Mouse (Mus musculus) midbrain, embryonic 14.5 days (tissue): ENCODE measurements around the gene Cdc42bpb. TPM values are rescaled to one million over a fixed set of nuclear protein-coding genes. Genes with fewer than 3 reads are reported as not detected.

Source experiments
- ATAC-seq: fragments of 200-750 bp; cut with Nextera tagmentation; 2 replicates; pipeline ENCODE4 v1.8.0; 2017; ENCODE audit warnings: moderate number of reproducible peaks, moderate library complexity; ENCODE audit not compliant: low FRiP score, low TSS enrichment
- DNase-seq: peaks from one replicate; pipeline ENCODE4 v3.0.0-alpha.2; 2015
- H3K27ac ChIP-seq: fragments of 300-500 bp; sonication (generic); replicated peaks from 2 replicates; pipeline ENCODE4 v1.5.1; 2014; ENCODE audit warnings: mild to moderate bottlenecking, low read depth, low read length, moderate library complexity
- H3K27me3 ChIP-seq: fragments of 300-500 bp; sonication (generic); 2 replicates; pipeline ENCODE4 v1.6.1; 2014; ENCODE audit warnings: low read length, control low read depth, mixed read lengths; ENCODE audit not compliant: control insufficient read depth, insufficient read depth
- H3K36me3 ChIP-seq: fragments of 300-500 bp; sonication (generic); 2 replicates; pipeline ENCODE4 v1.6.1; 2014; ENCODE audit warnings: low read length, control low read depth; ENCODE audit not compliant: control insufficient read depth, insufficient read depth
- H3K4me1 ChIP-seq: fragments of 300-500 bp; sonication (generic); 2 replicates; pipeline ENCODE4 v1.6.1; 2014; ENCODE audit warnings: mild to moderate bottlenecking, antibody characterized with exemption, low read length, control low read depth; ENCODE audit not compliant: control insufficient read depth, insufficient read depth
- H3K4me2 ChIP-seq: fragments of 300-500 bp; sonication (generic); 2 replicates; pipeline ENCODE4 v1.6.1; 2014; ENCODE audit warnings: mild to moderate bottlenecking, low read length, moderate library complexity
- H3K4me3 ChIP-seq: fragments of 300-500 bp; sonication (generic); replicated peaks from 2 replicates; pipeline ENCODE4 v1.5.1; 2014; ENCODE audit warnings: low read depth, low read length
- H3K9ac ChIP-seq: fragments of 300-500 bp; sonication (generic); replicated peaks from 2 replicates; pipeline ENCODE4 v1.6.1; 2014; ENCODE audit warnings: mild to moderate bottlenecking, low read length, moderate library complexity
- H3K9me3 ChIP-seq: fragments of 300-500 bp; sonication (generic); 2 replicates; pipeline ENCODE4 v1.6.1; 2016; ENCODE audit warnings: low read length, control low read depth, mixed read lengths; ENCODE audit not compliant: control insufficient read depth
- WGBS: fragments of 180-500 bp; shearing (Covaris S2); extraction: QIAGEN DNeasy Blood & Tissue Kit; methylation state at CpG from one replicate; pipeline ENCODE4 v1.1.7; 2014; 5-methylcytosine and 5-hydroxymethylcytosine counted together
- polyA plus RNA-seq: library from polyadenylated mRNA; unstranded; fragments of >200 nt; fragmentation: Nextera tagmentation; extraction: Ambion mirVana; gene quantifications from 2 replicates; pipeline ENCODE4 v1.2.1, GENCODE M21; 2014

Gene Cdc42bpb
- polyA plus RNA-seq, 1 experiment from 2014 or later, result 47.8 TPM

DNA sequence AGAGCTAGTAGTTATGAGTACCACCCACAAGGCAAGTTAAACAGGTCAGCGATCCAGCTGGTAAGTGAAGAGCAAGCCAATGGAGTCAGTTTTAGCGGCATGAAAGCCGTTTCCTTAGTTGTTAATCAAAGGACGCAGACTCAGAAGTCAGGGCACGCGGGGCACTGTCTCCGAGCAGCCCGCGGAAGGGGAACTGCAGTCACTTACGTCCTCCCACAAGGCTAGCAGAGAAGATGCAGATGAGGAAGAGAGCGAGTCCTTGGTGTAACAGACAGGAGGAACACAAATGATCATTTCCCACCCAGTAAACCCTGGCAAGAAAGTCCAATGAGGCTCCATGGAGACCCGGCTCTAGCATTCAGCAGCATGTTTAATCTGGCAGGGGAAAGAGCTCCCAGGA, 68.3 kb downstream of the Cdc42bpb start:
- H3K27ac ChIP-seq, result no peak overlapping the region
- WGBS, result 85% methylated on average over 12 of the region's 12 CpGs
- H3K4me2 ChIP-seq, result no peak overlapping the region
- ATAC-seq, result no peak
- H3K9ac ChIP-seq, result no peak overlapping the region
- H3K36me3 ChIP-seq, result peaks cover 96% of the 10 kb centered on the region
- no peak for DNase-seq
- H3K4me3 ChIP-seq, result no peak overlapping the region
- H3K4me1 ChIP-seq, result no peaks in the 10 kb centered on the region
- H3K27me3 ChIP-seq, result no peaks in the 10 kb centered on the region
- no peaks in the 10 kb centered on the region for H3K9me3 ChIP-seq

DNA sequence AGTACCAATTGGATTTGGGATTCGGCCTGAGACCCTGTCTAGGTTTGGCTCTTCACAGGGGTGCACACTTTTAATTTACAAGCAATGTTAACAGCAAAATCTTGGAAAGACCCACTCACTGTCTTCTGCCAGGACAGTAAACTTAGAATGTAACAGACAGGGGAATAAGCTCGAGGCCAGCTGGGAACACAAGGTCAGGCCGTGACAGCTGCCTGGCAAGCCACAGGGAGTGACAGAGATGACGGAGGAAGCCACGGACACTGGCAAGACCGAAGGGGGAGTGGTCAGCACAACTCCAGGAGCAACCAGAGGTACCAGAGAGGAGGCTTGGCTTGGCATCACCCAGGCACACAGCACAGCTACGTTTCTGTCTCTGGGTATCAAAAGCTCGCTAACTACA, 70.7 kb downstream of the Cdc42bpb start:
- 91% methylated on average over 8 of the region's 8 CpGs for WGBS
- H3K4me3 ChIP-seq, result no peak overlapping the region
- no peaks in the 10 kb centered on the region for H3K27me3 ChIP-seq
- ATAC-seq (no peak), DNase-seq (no peak)
- no peak overlapping the region for H3K9ac ChIP-seq
- H3K4me2 ChIP-seq, result no peak overlapping the region
- H3K36me3 ChIP-seq, result peaks cover 96% of the 10 kb centered on the region
- no peak overlapping the region for H3K27ac ChIP-seq
- H3K4me1 ChIP-seq, result no peaks in the 10 kb centered on the region
- no peaks in the 10 kb centered on the region for H3K9me3 ChIP-seq

GRCm38 (mm10) chr12:111303702-111304337, 73.7 kb downstream of the Cdc42bpb start:
- WGBS, result 94% methylated on average over 8 of the region's 8 CpGs
- Histone ChIP-seq H3K27me3 (no peaks in the 10 kb centered on the region), H3K9me3 (no peaks in the 10 kb centered on the region), H3K9ac (no peak overlapping the region), H3K27ac (no peak overlapping the region), H3K4me1 (no peaks in the 10 kb centered on the region), H3K4me2 (no peak overlapping the region), H3K4me3 (no peak overlapping the region), H3K36me3 (peaks cover 92% of the 10 kb centered on the region)
- ATAC-seq, result no peak
- no peak for DNase-seq

GRCm38 (mm10) chr12:111302018-111302345, 75.5 kb downstream of the Cdc42bpb start:
- Histone ChIP-seq H3K27ac (no peak overlapping the region), H3K9ac (no peak overlapping the region), H3K36me3 (peaks cover 96% of the 10 kb centered on the region), H3K4me3 (no peak overlapping the region), H3K27me3 (no peaks in the 10 kb centered on the region), H3K9me3 (no peaks in the 10 kb centered on the region), H3K4me2 (no peak overlapping the region), H3K4me1 (no peaks in the 10 kb centered on the region)
- no peak for DNase-seq
- no peak for ATAC-seq
- 95% methylated on average over 14 of the region's 14 CpGs for WGBS

GRCm38 (mm10) chr12:111301322-111302017, 76.0 kb downstream of the Cdc42bpb start:
- DNase-seq, result no peak
- 96% methylated on average over 27 of the region's 27 CpGs for WGBS

DNA sequence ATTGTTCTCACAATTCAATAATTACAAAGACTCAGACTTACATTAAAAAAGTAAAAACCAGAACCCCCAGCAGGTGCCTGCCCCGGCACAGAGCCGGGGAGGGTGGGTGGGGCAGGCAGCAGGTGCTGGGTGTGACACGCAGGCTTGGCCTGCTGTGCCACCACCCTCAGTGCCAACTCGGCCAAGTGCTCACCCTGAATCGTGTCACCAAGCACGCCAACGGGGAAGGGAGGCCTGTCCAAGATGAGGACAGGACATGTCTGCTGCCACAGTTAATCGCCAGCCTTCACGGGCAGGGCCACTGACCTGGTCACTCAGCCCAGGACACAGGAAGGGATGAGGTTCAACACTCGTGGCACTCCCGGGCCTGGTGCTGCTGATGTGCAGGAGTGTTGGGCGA, 84.5 kb downstream of the Cdc42bpb start:
- no peak for ATAC-seq
- Histone ChIP-seq H3K4me1 (no peaks in the 10 kb centered on the region), H3K9me3 (no peaks in the 10 kb centered on the region), H3K36me3 (peaks cover 72% of the 10 kb centered on the region), H3K27me3 (no peaks in the 10 kb centered on the region), H3K4me2 (no peak overlapping the region), H3K9ac (no peak overlapping the region), H3K27ac (no peak overlapping the region), H3K4me3 (no peak overlapping the region)
- DNase-seq, result no peak
- WGBS, result 96% methylated on average over 12 of the region's 12 CpGs

More at GRCm38 (mm10) chr12:111301322-111302017, 76.0 kb downstream of the Cdc42bpb start:
- Histone ChIP-seq H3K4me1 (no peaks in the 10 kb centered on the region), H3K27ac (no peak overlapping the region), H3K4me3 (no peak overlapping the region), H3K36me3 (peaks cover 96% of the 10 kb centered on the region), H3K27me3 (no peaks in the 10 kb centered on the region), H3K9me3 (no peaks in the 10 kb centered on the region), H3K4me2 (no peak overlapping the region), H3K9ac (no peak overlapping the region)
- no peak for ATAC-seq

DNA sequence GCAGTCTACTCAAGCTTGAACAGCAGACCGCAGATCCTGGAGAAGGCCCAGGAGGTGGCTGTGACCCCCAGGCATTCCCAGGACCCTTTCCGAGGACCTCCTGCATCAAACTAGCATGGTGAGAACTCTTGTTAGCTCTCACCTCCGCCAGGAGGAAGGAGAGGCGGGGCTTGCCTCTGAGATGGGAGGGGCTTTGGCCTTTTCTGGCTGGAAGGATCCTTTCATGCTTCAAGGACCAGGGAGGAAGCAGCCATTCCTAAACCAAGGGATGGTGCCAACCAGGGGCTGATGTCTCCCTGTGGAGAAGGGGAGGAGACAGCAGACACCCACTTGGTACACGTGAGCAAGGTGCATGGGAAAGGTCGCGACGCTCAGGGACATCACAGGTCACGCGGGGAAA, 93.0 kb downstream of the Cdc42bpb start:
- no peak for ATAC-seq
- 24% methylated on average over 10 of the region's 10 CpGs for WGBS
- Histone ChIP-seq H3K36me3 (no peaks in the 10 kb centered on the region), H3K4me3 (no peak overlapping the region), H3K9ac (no peak overlapping the region), H3K4me2 (no peak overlapping the region), H3K27me3 (no peaks in the 10 kb centered on the region), H3K27ac (no peak overlapping the region), H3K4me1 (0 out of 2 replicates have a peak, but pooled peaks cover 6% of the 10 kb centered on the region), H3K9me3 (no peaks in the 10 kb centered on the region)
- DNase-seq, result no peak

DNA sequence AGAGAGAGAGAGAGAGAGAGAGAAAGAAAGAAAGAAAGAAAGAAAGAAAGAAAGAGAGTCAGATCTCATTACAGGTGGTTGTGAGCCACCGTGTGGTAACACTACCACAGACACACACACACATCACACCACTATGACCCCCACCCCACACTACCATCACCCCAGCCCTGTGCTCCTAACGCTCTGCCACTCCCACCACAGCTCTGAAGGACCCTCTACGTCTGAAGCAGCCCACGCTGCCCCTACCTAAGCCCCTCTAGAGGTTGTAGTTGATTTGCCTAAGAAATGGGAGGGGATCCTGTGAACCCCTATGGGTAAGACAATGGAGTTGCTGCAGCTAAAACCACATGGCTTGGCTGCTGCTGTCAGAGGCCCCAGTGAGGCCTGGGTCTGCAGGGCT, 93.9 kb downstream of the Cdc42bpb start:
- no peak overlapping the region for H3K4me2 ChIP-seq
- no peaks in the 10 kb centered on the region for H3K36me3 ChIP-seq
- no peaks in the 10 kb centered on the region for H3K9me3 ChIP-seq
- no peak overlapping the region for H3K9ac ChIP-seq
- ATAC-seq, result no peak
- no peak overlapping the region for H3K4me3 ChIP-seq
- WGBS, result 67% methylated on average over 4 of the region's 4 CpGs
- no peaks in the 10 kb centered on the region for H3K27me3 ChIP-seq
- no peak for DNase-seq
- H3K4me1 ChIP-seq, result 0 out of 2 replicates have a peak, but pooled peaks cover 6% of the 10 kb centered on the region
- H3K27ac ChIP-seq, result no peak overlapping the region

- no peak overlapping the region for H3K4me3 ChIP-seq
- DNase-seq, result no peak
- H3K4me1 ChIP-seq, result peaks cover 14% of the 10 kb centered on the region; the same call in 1 of the 2 replicates
- peaks cover 60% of the 10 kb centered on the region for H3K27me3 ChIP-seq
- H3K27ac ChIP-seq, result no peak overlapping the region
- 53% methylated on average over 6 of the region's 6 CpGs for WGBS
- ATAC-seq, result no peak
- no peaks in the 10 kb centered on the region for H3K9me3 ChIP-seq
- H3K9ac ChIP-seq, result no peak overlapping the region
- no peaks in the 10 kb centered on the region for H3K36me3 ChIP-seq
- no peak overlapping the region for H3K4me2 ChIP-seq
These were observed 101.1 kb downstream of the Cdc42bpb start for GRCm38 (mm10) chr12:111276371-111276770.
